Mouse (Mus musculus): Measurements from ENCODE around the gene Slc5a5. TPM values are rescaled to one million over a fixed set of nuclear protein-coding genes. Genes with fewer than 3 reads are reported as not detected.
"Not testable (repeated sequence)": the region's sequence is repeated elsewhere in the genome, so short reads cannot be mapped to it uniquely, and the experiment has no call there.

The Slc5a5 gene
- total RNA-seq, 2 experiments from 2014 or later: not detected

- ATAC-seq (replicated peaks; ENCODE audit: low FRiP score, low TSS enrichment, poor library complexity, severe bottlenecking): no peak
These were observed 12.0 kb upstream of the Slc5a5 start for GRCm38 (mm10) chr8:70904532-70904931.

GRCm38 (mm10) chr8:70903582-70903981, 11.0 kb upstream of the Slc5a5 start:
- no peak for ATAC-seq (replicated peaks; ENCODE audit: low FRiP score, low TSS enrichment, poor library complexity, severe bottlenecking)

- ATAC-seq (replicated peaks; ENCODE audit: low FRiP score, low TSS enrichment, poor library complexity, severe bottlenecking): no peak
These were observed 10.6 kb upstream of the Slc5a5 start for GRCm38 (mm10) chr8:70903112-70903511.

- no peak for ATAC-seq (replicated peaks; ENCODE audit: low FRiP score, low TSS enrichment, poor library complexity, severe bottlenecking)
These were observed 9.7 kb upstream of the Slc5a5 start for GRCm38 (mm10) chr8:70902211-70902610.

GRCm38 (mm10) chr8:70900872-70901387, 8.4 kb upstream of the Slc5a5 start:
- no peak for ATAC-seq (replicated peaks; ENCODE audit: low FRiP score, low TSS enrichment, poor library complexity, severe bottlenecking)

GRCm38 (mm10) chr8:70899226-70899625, 6.7 kb upstream of the Slc5a5 start:
- ATAC-seq (replicated peaks; ENCODE audit: low FRiP score, low TSS enrichment, poor library complexity, severe bottlenecking): no peak

GRCm38 (mm10) chr8:70898661-70899198, 6.2 kb upstream of the Slc5a5 start:
- no peak for ATAC-seq (replicated peaks; ENCODE audit: low FRiP score, low TSS enrichment, poor library complexity, severe bottlenecking)

- peak; percentile 41 for ATAC-seq (replicated peaks; ENCODE audit: low FRiP score, low TSS enrichment, poor library complexity, severe bottlenecking)
These were observed 5.3 kb upstream of the Slc5a5 start for GRCm38 (mm10) chr8:70897681-70898413.

GRCm38 (mm10) chr8:70897021-70897680, 4.6 kb upstream of the Slc5a5 start, which contains the start of gene Rpl18a:
TSS of gene Rpl18a (minus strand) at chr8:70897412.
- ATAC-seq (replicated peaks; ENCODE audit: low FRiP score, low TSS enrichment, poor library complexity, severe bottlenecking): peak; percentile 85

GRCm38 (mm10) chr8:70896316-70897020, 3.9 kb upstream of the Slc5a5 start:
- no peak for ATAC-seq (replicated peaks; ENCODE audit: low FRiP score, low TSS enrichment, poor library complexity, severe bottlenecking)

- not testable (repeated sequence) for ATAC-seq (replicated peaks; ENCODE audit: low FRiP score, low TSS enrichment, poor library complexity, severe bottlenecking)
These were observed 3.2 kb upstream of the Slc5a5 start for GRCm38 (mm10) chr8:70895571-70896259.

GRCm38 (mm10) chr8:70894771-70895545, 2.4 kb upstream of the Slc5a5 start:
- no peak for ATAC-seq (replicated peaks; ENCODE audit: low FRiP score, low TSS enrichment, poor library complexity, severe bottlenecking)

- no peak for ATAC-seq (replicated peaks; ENCODE audit: low FRiP score, low TSS enrichment, poor library complexity, severe bottlenecking)
These were observed 1.8 kb upstream of the Slc5a5 start for GRCm38 (mm10) chr8:70894385-70894720.

GRCm38 (mm10) chr8:70893656-70894384, 1.3 kb upstream of the Slc5a5 start:
- ATAC-seq (replicated peaks; ENCODE audit: low FRiP score, low TSS enrichment, poor library complexity, severe bottlenecking): peak; percentile 43

- ATAC-seq (replicated peaks; ENCODE audit: low FRiP score, low TSS enrichment, poor library complexity, severe bottlenecking): no peak
These were observed 519 bp upstream of the Slc5a5 start for GRCm38 (mm10) chr8:70892896-70893655.

- ATAC-seq (replicated peaks; ENCODE audit: low FRiP score, low TSS enrichment, poor library complexity, severe bottlenecking): peak; percentile 18
These were observed 1.2 kb downstream of the Slc5a5 start for GRCm38 (mm10) chr8:70891356-70891755.

GRCm38 (mm10) chr8:70890656-70891055, 1.9 kb downstream of the Slc5a5 start:
- ATAC-seq (replicated peaks; ENCODE audit: low FRiP score, low TSS enrichment, poor library complexity, severe bottlenecking): no peak
